Mouse (Mus musculus): ENCODE results near the gene Syp. TPM values are rescaled to one million over a fixed set of nuclear protein-coding genes. Genes with fewer than 3 reads are reported as not detected.

Gene Syp
- polyA plus RNA-seq, 1 experiment, result 0.33 TPM

- Histone ChIP-seq H3K4me3 (ENCODE audit: control insufficient read depth, low read depth, low read length) (peak overlapping the region; percentile 17), H3K27ac (ENCODE audit: control insufficient read depth, insufficient read depth, low read depth, low read length) (no peak overlapping the region), H3K27me3 (ENCODE audit: control insufficient read depth, insufficient read depth, low read length) (no peaks in the 10 kb centered on the region), H3K36me3 (ENCODE audit: control insufficient read depth, insufficient read depth, low read length) (no peaks in the 10 kb centered on the region), H3K4me1 (ENCODE audit: control insufficient read depth, insufficient read depth, low read length) (peaks cover 25% of the 10 kb centered on the region)
- TF ChIP-seq POLR2A (IDR thresholded peaks at IDR 0.05; ENCODE audit: control insufficient read depth, low read depth, low read length) (no peak), CTCF (IDR thresholded peaks at IDR 0.05; ENCODE audit: control insufficient read depth, insufficient read depth, insufficient replicate concordance, low read depth, low read length) (no peak)
Measured at GRCm38 (mm10) chrX:7674284-7675000, 36.2 kb downstream of the Syp start.

DNA sequence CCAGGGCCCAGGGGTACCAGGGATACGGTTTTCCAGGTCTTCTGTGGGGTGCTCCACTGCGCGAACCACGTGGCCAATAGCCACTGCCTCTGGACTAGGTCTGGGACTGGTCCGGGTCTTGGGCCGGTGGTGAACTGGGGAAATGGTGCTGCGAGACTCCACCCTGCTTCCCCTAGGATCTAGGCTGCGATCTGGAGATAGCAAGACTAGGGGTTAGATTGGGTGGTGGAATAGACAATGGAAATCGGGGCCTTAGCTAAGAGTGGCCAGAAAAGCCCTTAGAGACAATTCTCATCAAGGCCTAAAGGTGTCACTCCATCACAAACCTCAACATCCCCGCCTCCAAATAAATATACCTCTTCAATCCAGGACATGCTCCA lies 36.7 kb downstream of the Syp start:
- H3K4me1 ChIP-seq (ENCODE audit: control insufficient read depth, insufficient read depth, low read length), result peaks cover 25% of the 10 kb centered on the region
- H3K36me3 ChIP-seq (ENCODE audit: control insufficient read depth, insufficient read depth, low read length), result no peaks in the 10 kb centered on the region
- H3K27ac ChIP-seq (ENCODE audit: control insufficient read depth, insufficient read depth, low read depth, low read length), result no peak overlapping the region
- no peak overlapping the region; the same call in 1 of the 2 replicates for H3K4me3 ChIP-seq (ENCODE audit: control insufficient read depth, low read depth, low read length)
- TF ChIP-seq POLR2A (IDR thresholded peaks at IDR 0.05; ENCODE audit: control insufficient read depth, low read depth, low read length), result no peak
- no peak for TF ChIP-seq CTCF (IDR thresholded peaks at IDR 0.05; ENCODE audit: control insufficient read depth, insufficient read depth, insufficient replicate concordance, low read depth, low read length)
- no peaks in the 10 kb centered on the region for H3K27me3 ChIP-seq (ENCODE audit: control insufficient read depth, insufficient read depth, low read length)

GRCm38 (mm10) chrX:7678986-7679385 lies 40.7 kb downstream of the Syp start:
- no peaks in the 10 kb centered on the region for H3K36me3 ChIP-seq (ENCODE audit: control insufficient read depth, insufficient read depth, low read length)
- no peak overlapping the region for H3K4me3 ChIP-seq (ENCODE audit: control insufficient read depth, low read depth, low read length)
- H3K27ac ChIP-seq (ENCODE audit: control insufficient read depth, insufficient read depth, low read depth, low read length), result no peak overlapping the region
- H3K4me1 ChIP-seq (ENCODE audit: control insufficient read depth, insufficient read depth, low read length), result peaks cover 9% of the 10 kb centered on the region
- no peaks in the 10 kb centered on the region for H3K27me3 ChIP-seq (ENCODE audit: control insufficient read depth, insufficient read depth, low read length)
- TF ChIP-seq POLR2A (IDR thresholded peaks at IDR 0.05; ENCODE audit: control insufficient read depth, low read depth, low read length) (no peak), CTCF (IDR thresholded peaks at IDR 0.05; ENCODE audit: control insufficient read depth, insufficient read depth, insufficient replicate concordance, low read depth, low read length) (no peak)

DNA sequence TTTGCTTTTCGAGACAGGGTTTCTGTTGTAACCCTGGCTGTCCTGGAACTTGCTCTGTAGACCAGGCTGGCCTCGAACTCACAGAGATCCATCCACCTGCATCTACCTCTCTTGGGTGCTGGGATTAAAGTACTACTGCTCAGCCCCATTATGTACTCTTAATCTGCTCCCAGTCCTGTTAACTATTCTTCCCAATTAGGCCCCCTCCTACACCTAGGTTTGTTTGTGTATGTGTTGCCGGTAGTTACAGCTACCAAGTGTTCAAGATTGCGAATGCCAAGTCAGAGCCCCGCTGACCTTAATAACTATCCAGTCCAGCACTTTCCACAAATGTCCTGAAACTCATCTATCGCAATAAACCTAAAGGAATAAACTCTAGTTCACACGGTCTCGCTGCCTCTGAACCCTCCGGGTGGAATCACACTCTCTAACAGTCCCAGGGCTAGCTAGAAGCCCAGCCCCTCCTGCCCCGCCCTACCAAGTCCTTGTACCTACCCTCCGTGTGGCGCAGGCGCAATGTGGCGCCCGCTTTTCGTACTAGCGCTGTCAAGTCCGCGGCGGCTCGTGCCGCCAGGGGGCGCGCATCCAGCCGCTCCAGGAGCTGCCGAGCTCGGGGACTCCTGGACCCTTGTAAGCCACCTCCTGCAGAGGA lies 41.3 kb downstream of the Syp start:
- Histone ChIP-seq H3K36me3 (ENCODE audit: control insufficient read depth, insufficient read depth, low read length) (no peaks in the 10 kb centered on the region), H3K27me3 (ENCODE audit: control insufficient read depth, insufficient read depth, low read length) (no peaks in the 10 kb centered on the region), H3K4me1 (ENCODE audit: control insufficient read depth, insufficient read depth, low read length) (peaks cover 4% of the 10 kb centered on the region), H3K27ac (ENCODE audit: control insufficient read depth, insufficient read depth, low read depth, low read length) (no peak overlapping the region), H3K4me3 (ENCODE audit: control insufficient read depth, low read depth, low read length) (peak overlapping the region; percentile 51)
- TF ChIP-seq POLR2A (IDR thresholded peaks at IDR 0.05; ENCODE audit: control insufficient read depth, low read depth, low read length), result no peak
- TF ChIP-seq CTCF (IDR thresholded peaks at IDR 0.05; ENCODE audit: control insufficient read depth, insufficient read depth, insufficient replicate concordance, low read depth, low read length), result peak; percentile 57

DNA sequence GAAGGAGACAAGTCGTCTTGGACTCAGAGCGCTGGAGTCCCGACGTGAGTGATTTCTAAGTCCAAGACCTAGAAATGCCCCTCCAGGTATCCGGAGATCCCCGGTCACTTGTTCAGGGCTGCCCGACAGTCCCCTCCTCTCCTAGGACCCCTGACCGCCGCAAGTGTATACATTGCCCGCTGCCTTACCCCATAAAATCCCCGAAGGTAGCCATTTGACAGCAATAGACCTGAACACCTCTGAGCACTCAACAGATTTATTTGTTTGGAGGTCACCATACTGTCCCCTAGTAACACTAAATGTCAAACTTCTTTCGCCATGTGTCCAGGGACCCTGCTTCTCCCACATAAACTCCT lies 41.8 kb downstream of the Syp start:
- no peak for TF ChIP-seq CTCF (IDR thresholded peaks at IDR 0.05; ENCODE audit: control insufficient read depth, insufficient read depth, insufficient replicate concordance, low read depth, low read length)
- TF ChIP-seq POLR2A (IDR thresholded peaks at IDR 0.05; ENCODE audit: control insufficient read depth, low read depth, low read length), result no peak
- Histone ChIP-seq H3K27me3 (ENCODE audit: control insufficient read depth, insufficient read depth, low read length) (no peaks in the 10 kb centered on the region), H3K36me3 (ENCODE audit: control insufficient read depth, insufficient read depth, low read length) (no peaks in the 10 kb centered on the region), H3K4me3 (ENCODE audit: control insufficient read depth, low read depth, low read length) (peak overlapping the region; percentile 3), H3K4me1 (ENCODE audit: control insufficient read depth, insufficient read depth, low read length) (peaks cover under 1% of the 10 kb centered on the region; the same call in 1 of the 2 replicates), H3K27ac (ENCODE audit: control insufficient read depth, insufficient read depth, low read depth, low read length) (no peak overlapping the region)

GRCm38 (mm10) chrX:7680864-7681263 lies 42.6 kb downstream of the Syp start, which contains the start of gene Magix:
Gene Magix, minus strand, starts transcription at chrX:7681251.
- H3K27ac ChIP-seq (ENCODE audit: control insufficient read depth, insufficient read depth, low read depth, low read length), result no peak within 1 kb of the TSS
- TF ChIP-seq CTCF (IDR thresholded peaks at IDR 0.05; ENCODE audit: control insufficient read depth, insufficient read depth, insufficient replicate concordance, low read depth, low read length) (no peak), POLR2A (IDR thresholded peaks at IDR 0.05; ENCODE audit: control insufficient read depth, low read depth, low read length) (no peak)
- H3K4me3 ChIP-seq (ENCODE audit: control insufficient read depth, low read depth, low read length), result peak within 1 kb of the TSS; percentile 3; the same call in 1 of the 2 replicates

GRCm38 (mm10) chrX:7688321-7688720 lies 50.0 kb downstream of the Syp start:
- Histone ChIP-seq H3K36me3 (ENCODE audit: control insufficient read depth, insufficient read depth, low read length) (no peaks in the 10 kb centered on the region), H3K4me3 (ENCODE audit: control insufficient read depth, low read depth, low read length) (no peak overlapping the region), H3K27ac (ENCODE audit: control insufficient read depth, insufficient read depth, low read depth, low read length) (no peak overlapping the region), H3K4me1 (ENCODE audit: control insufficient read depth, insufficient read depth, low read length) (no peaks in the 10 kb centered on the region), H3K27me3 (ENCODE audit: control insufficient read depth, insufficient read depth, low read length) (no peaks in the 10 kb centered on the region)
- TF ChIP-seq POLR2A (IDR thresholded peaks at IDR 0.05; ENCODE audit: control insufficient read depth, low read depth, low read length) (no peak), CTCF (IDR thresholded peaks at IDR 0.05; ENCODE audit: control insufficient read depth, insufficient read depth, insufficient replicate concordance, low read depth, low read length) (no peak)

More at GRCm38 (mm10) chrX:7680864-7681263, 42.6 kb downstream of the Syp start, which contains the start of gene Magix:
- Histone ChIP-seq H3K36me3 (ENCODE audit: control insufficient read depth, insufficient read depth, low read length) (no peaks in the 10 kb centered on the region), H3K4me1 (ENCODE audit: control insufficient read depth, insufficient read depth, low read length) (no peaks in the 10 kb centered on the region; the same call in 1 of the 2 replicates), H3K27me3 (ENCODE audit: control insufficient read depth, insufficient read depth, low read length) (no peaks in the 10 kb centered on the region)

Data from testis, adult 2 months (tissue).